Mouse (Mus musculus): Measurements from ENCODE around the gene Dnajc15.
"Not testable (repeated sequence)": the region's sequence is repeated elsewhere in the genome, so short reads cannot be mapped to it uniquely, and the experiment has no call there.

The Dnajc15 gene

GRCm38 (mm10) chr14:77874304-77875241 lies at the start of gene Dnajc15:
TSS of gene Dnajc15 (minus strand) at chr14:77875125.
- peak; percentile 91 for DNase-seq (ENCODE audit: low read depth)

GRCm38 (mm10) chr14:77923076-77923865 lies 48.3 kb upstream of the Dnajc15 start:
- no peak for DNase-seq (ENCODE audit: low read depth)

GRCm38 (mm10) chr14:77921641-77922040 lies 46.7 kb upstream of the Dnajc15 start:
- DNase-seq (ENCODE audit: low read depth): no peak

- no peak for DNase-seq (ENCODE audit: low read depth)
Observed at GRCm38 (mm10) chr14:77915776-77916175, 40.9 kb upstream of the Dnajc15 start.

- DNase-seq (ENCODE audit: low read depth): no peak
Observed at GRCm38 (mm10) chr14:77906586-77906985, 31.7 kb upstream of the Dnajc15 start.

- DNase-seq (ENCODE audit: low read depth): peak; percentile 50
Observed at GRCm38 (mm10) chr14:77905466-77905865, 30.5 kb upstream of the Dnajc15 start.

GRCm38 (mm10) chr14:77904171-77904762 lies 29.3 kb upstream of the Dnajc15 start, which contains the start of gene Epsti1:
TSS of gene Epsti1 (plus strand) at chr14:77904239.
- peak; percentile 72 for DNase-seq (ENCODE audit: low read depth)

GRCm38 (mm10) chr14:77902541-77902940 lies 27.6 kb upstream of the Dnajc15 start:
- DNase-seq (ENCODE audit: low read depth): no peak

- DNase-seq (ENCODE audit: low read depth): no peak
Observed at GRCm38 (mm10) chr14:77895951-77896350, 21.0 kb upstream of the Dnajc15 start.

- no peak for DNase-seq (ENCODE audit: low read depth)
Observed at GRCm38 (mm10) chr14:77889911-77890310, 15.0 kb upstream of the Dnajc15 start.

- DNase-seq (ENCODE audit: low read depth): no peak
Observed at GRCm38 (mm10) chr14:77886941-77887340, 12.0 kb upstream of the Dnajc15 start.

- no peak for DNase-seq (ENCODE audit: low read depth)
Observed at GRCm38 (mm10) chr14:77886376-77886775, 11.5 kb upstream of the Dnajc15 start.

- DNase-seq (ENCODE audit: low read depth): no peak
Observed at GRCm38 (mm10) chr14:77882669-77883068, 7.7 kb upstream of the Dnajc15 start.

- no peak for DNase-seq (ENCODE audit: low read depth)
Observed at GRCm38 (mm10) chr14:77881998-77882397, 7.1 kb upstream of the Dnajc15 start.

GRCm38 (mm10) chr14:77877876-77878275 lies 3.0 kb upstream of the Dnajc15 start:
- DNase-seq (ENCODE audit: low read depth): not testable (repeated sequence)

- DNase-seq (ENCODE audit: low read depth): no peak
Observed at GRCm38 (mm10) chr14:77876199-77876598, 1.3 kb upstream of the Dnajc15 start.

GRCm38 (mm10) chr14:77871380-77871975 lies 3.4 kb downstream of the Dnajc15 start:
- DNase-seq (ENCODE audit: low read depth): peak; percentile 71

GRCm38 (mm10) chr14:77870926-77871325 lies 4.0 kb downstream of the Dnajc15 start:
- peak; percentile 65 for DNase-seq (ENCODE audit: low read depth)

GRCm38 (mm10) chr14:77867601-77868000 lies 7.3 kb downstream of the Dnajc15 start:
- DNase-seq (ENCODE audit: low read depth): peak; percentile 42

GRCm38 (mm10) chr14:77864510-77864909 lies 10.4 kb downstream of the Dnajc15 start:
- no peak for DNase-seq (ENCODE audit: low read depth)

GRCm38 (mm10) chr14:77864051-77864450 lies 10.9 kb downstream of the Dnajc15 start:
- DNase-seq (ENCODE audit: low read depth): no peak
